Mouse (Mus musculus) liver, adult 2 months (tissue): ENCODE results near the gene Zim1.

Source experiments
- CTCF ChIP-seq: fragments of 200-500 bp; IDR thresholded peaks from 2 replicates; pipeline ENCODE4 v1.5.1; 2011; ENCODE audit warnings: low read depth, low read length, control low read depth
- POLR2A ChIP-seq: fragments of 200-500 bp; IDR thresholded peaks from 2 replicates; pipeline ENCODE4 v1.6.1; 2011; ENCODE audit warnings: low read length, control low read depth; ENCODE audit not compliant: insufficient read depth; ENCODE audit errors: extremely low read depth

DNA sequence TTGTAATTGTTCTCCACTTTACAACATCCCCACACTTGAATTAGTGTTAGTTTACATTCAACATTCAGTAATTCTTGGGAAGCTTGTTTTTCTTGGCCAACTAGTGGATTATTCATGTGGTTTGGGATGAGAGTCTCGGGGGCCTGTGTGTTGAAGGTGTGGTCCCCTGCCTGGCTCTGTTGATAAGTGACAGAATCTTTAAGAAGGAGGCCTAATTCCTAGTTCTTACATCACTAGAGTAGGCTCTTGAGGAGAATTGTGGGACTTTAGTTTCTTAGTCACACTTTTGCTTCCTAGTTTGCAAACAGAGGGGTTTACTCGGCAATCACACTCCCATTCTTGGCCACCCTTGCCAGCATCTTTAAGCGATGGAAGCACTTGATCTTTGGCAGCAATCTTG, 3.0 kb upstream of the Zim1 start:
- no peak for TF ChIP-seq POLR2A
- no peak for TF ChIP-seq CTCF
